Mouse (Mus musculus) adrenal gland (tissue): ENCODE measurements around the gene 4930550C14Rik.

ENCODE experiments used
- intact Hi-C: fragments of 180-260 bp; cut with DNase I; formaldehyde crosslinking; loops from one replicate; pipeline ENCODE4 v1.15.1; 2025
- microRNA-seq, 2 experiments: library from miRNA; unstranded; fragments of <30 nt; microRNA quantifications; one replicate each; pipeline ENCODE4; 2019

The 4930550C14Rik gene

GRCm38 (mm10) chr9:53402991-53403390, 866 bp downstream of the 4930550C14Rik start:
- intact Hi-C loops: no loop called here

DNA sequence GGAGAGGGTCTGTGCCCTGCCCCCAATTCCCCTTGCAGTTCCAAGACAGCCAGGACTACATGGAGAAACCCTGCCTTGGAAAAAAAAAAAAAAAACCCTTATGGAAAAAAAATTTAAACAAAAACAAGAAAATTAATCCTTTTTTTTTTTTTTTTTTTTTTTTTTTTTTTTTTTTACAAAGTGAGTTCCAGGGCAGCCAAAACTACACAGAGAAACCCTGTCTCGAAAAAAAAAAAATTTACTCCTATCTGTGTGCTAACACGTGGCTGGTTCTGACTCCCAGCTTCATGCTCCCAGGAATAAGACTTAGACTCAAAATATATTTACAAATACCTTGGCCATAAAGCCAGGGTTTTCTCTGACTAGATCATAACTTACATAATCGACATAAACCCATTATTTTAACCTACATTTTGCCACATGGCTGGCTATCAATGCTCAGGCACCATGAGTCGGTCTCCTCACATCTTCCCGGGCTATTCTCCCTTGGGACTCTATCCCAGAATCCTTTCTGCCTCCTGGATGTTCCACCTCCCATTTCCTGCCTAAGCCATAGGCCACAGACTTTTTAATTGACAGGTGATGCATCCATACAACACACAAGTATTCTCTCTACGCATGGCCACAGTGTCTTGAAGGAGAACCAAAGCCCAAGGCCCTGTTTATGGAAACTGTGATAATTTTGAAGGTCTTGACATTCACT, 2.1 kb downstream of the 4930550C14Rik start:
- intact Hi-C loops: no loop called here

DNA sequence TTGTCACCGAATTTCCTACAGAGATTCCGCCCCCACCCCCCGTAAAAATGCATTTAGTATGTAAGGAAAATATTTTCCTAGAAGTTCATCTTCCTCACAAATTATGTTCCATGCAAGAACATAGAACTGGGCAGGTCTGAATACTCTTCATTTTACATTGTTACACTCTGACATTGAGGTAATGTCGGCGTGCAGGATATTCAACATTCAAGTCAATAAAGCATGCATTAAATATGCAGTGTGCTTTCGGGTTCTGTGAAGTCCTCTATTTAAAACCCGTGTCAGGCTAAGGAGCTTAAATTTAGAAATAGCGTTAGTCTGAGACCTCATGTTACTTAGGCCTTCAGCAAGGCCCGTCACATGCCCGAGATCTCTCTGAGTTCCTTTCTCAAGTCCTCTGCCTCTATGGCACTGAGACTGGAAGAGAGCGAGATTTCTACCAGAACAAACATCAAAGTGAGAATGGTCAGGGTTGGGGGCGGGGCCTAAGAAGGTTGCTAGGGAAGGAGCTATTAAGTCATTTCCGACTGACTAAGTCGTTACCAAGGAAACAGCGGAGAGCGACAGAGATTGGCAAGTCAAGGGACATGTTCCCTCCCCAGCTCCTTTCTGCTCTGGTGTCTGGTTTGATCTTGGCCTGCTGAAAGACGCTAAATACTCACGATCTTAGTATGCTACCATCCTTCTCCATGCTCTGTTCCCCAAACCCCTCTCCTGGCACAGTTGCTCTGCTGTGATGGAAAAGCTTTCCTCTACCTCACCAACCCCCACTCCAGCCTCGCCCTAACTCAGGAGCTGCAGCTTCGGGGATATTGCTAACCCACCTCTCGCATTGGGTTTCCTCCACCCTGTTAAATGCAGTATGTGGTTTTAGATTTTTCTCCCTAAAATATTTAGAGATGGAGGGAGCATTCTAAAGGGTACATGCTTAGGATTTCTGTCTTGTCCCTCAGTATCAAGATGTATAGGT, 2.9 kb downstream of the 4930550C14Rik start:
- intact Hi-C loops: no loop called here

- intact Hi-C loops: no loop called here
Measured at GRCm38 (mm10) chr9:53408548-53408947, 6.4 kb downstream of the 4930550C14Rik start.

- intact Hi-C loops: no loop called here
Measured at GRCm38 (mm10) chr9:53408953-53409361, 6.8 kb downstream of the 4930550C14Rik start.

GRCm38 (mm10) chr9:53409427-53409826, 7.3 kb downstream of the 4930550C14Rik start:
- intact Hi-C loops: no loop called here

DNA sequence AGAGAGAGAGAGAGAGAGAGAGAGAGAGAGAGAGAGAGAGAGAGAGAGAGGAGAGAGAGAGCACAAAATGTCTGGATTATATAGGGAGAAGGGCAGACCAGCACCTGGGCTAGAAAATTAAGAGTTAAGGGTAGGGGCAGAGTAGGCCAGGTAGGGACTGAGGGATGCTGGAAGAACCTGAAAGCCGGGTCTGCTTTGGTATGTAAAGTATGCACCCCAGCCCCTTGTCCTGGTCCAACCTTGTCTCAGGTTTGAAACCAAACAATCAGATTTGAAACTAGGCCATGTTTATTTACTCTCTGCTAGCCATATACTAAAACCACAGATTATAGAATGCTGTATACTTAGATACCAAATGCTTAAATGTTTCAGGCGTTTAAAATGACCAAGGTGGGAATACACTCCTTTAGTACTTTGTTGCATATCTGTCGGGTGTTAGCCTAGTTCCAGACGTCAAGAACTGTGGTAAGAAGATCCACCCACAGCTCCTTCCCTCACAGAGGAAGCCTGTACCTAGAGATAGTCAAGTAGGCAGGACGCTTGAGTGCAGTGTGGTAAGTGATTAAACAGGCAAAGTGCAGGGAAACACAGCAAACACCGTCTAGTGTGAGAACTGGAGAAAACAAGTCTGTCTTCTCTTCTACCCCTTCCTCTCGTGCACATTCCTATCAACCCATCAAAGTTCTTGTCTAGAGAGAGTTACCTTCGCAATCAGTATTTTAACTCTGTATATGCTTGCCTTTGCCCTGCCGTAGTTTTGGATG, 20.2 kb downstream of the 4930550C14Rik start:
- intact Hi-C loops: no loop called here

DNA sequence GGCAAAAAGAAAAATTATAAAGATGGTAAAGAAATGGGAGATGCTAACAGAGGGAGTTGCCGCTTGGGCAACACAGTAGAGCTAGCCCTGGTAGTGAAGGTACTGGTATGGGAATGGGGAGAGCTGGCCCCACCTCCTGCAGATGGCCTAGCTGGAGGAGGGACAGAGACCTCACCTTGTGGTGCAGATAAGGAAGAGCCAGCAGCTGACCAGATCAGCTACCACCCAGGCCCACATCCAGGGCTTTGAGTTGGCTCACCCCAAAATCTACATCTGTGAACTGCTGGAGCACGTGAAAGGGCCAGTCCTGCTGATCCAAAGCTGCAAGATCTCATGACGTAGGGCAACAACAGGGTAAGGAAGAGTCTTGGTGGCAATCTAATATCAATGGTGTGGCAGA, 24.6 kb downstream of the 4930550C14Rik start:
- intact Hi-C loops: no loop called here

DNA sequence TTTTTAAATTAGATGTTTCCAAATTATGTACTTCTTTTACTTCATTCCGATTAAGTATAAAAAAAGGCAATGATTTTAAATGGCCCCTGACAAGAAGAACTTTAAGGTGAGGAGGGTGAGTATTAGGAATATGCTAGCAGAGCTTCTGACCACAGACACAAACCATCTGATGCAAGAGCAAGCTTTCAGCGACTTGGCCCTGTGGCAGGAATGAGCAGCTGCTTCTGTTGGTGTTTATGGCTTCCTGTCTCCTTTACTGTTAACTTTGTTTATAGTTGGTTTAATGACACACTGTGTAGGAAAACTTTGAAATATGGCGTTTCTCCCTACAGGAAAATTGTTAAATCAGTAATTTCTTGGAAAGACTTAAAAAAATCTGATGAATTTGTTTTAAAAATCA, 25.5 kb downstream of the 4930550C14Rik start:
- intact Hi-C loops: no loop called here

DNA sequence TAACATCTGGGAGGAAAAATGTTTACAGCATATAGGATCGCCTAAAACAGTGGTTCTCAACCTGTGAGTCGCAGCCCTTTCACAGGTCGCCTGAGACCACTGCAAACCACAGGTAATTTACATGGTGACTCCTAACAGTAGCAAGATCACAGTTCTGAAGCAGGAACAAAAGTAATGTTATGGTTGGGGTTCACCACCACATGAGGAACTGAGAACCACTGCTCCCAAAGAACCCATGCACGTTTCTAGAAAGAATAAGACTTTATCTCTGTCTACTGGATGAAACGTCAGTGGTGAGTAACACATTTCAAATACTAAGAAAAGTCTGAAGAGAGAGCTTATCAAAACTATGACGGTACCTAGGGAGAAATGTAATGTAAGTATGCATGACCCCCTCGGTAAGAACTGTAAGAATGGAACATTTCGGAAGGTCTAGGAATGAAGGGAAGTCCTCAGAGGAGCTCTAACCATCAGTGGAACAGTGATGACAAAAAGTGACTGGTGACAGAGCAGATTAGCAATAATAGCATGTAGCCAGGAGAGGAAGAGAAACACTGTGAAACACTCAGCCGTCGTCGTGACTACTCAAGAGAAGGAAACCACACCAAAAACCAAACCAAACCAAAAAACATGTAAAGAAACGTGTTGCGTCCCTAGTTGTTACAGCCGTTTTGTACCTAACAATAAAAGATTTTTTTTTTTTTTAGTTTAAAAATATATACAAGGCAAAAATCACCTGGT, 33.9 kb downstream of the 4930550C14Rik start:
- intact Hi-C loops: no loop called here

GRCm38 (mm10) chr9:53450609-53451008, 48.5 kb downstream of the 4930550C14Rik start:
- intact Hi-C loops: no loop called here

DNA sequence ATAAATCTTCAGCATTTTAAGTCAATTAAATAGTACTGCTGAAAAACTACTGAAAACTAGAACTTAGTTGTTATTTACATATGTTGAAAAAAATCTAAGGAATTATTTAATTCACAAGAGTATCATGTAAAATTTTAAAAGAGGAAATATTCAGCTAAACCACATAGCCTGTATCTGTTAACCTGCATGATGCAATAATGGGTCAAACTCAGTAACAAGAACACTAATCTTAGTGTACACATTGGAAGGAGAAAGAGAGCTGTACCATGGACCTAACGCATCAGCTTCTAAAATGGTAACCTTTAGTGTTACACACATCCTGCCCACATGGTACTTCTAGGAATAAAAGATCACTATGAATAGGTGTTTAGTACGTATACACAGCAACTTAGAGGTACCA, 49.9 kb downstream of the 4930550C14Rik start:
- intact Hi-C loops: no loop called here

DNA sequence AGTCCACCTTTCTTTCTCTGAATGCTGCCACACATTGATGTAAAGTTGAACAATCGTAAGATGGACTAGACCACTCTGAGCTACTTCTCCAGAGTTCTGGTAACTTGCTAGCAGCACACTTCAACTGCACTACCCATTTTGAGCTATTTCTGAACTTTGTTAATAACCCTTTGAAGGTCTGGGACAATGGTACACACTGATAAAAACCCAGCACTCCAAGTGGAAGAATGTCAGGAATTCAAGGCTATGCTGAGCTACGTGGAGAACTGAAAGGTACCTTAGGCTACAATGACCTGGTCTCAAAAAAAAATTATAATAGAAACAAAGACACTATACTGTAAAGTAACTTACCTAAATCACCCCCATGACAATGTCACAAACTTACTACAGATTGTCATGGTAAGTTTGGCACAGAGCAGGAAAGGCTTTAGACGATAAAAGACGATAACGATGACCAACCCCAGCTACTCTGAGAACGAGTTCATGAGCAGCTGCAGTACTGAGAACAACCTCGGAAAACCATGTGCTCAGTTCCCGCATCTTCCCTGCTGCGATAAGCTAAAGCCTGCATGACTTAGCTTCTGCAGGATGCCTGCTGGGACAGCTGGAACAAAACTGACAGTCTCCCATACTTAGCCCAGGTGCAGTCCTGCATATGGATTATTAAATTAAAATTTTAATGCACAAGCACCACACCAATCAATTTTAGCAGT, 70.8 kb downstream of the 4930550C14Rik start:
- intact Hi-C loops: no loop called here

Small RNA genes lying within 50 kb of the gene (microRNA-seq; reads per million reads assigned to microRNA genes)
- 0 reads per million in 2 experiments for gene Mir130c
